Mouse (Mus musculus) kidney, embryonic 14.5 days (tissue): ENCODE results near the gene Casp1. TPM values are rescaled to one million over a fixed set of nuclear protein-coding genes. Genes with fewer than 3 reads are reported as not detected.
A peak's percentile ranks its signal among the peaks of the same experiment; 100 is the strongest.

Experiments used
- ATAC-seq: fragments of 200-750 bp; cut with Nextera tagmentation; 2 replicates; pipeline ENCODE4 v1.8.0; 2017; ENCODE audit warnings: moderate number of reproducible peaks, mild to moderate bottlenecking, moderate TSS enrichment, moderate library complexity; ENCODE audit not compliant: low FRiP score, low TSS enrichment
- H3K27ac ChIP-seq: fragments of 300-500 bp; sonication (generic); 2 replicates; pipeline ENCODE4 v1.5.1; 2014; ENCODE audit warnings: low read depth, mild to moderate bottlenecking, low read length, moderate library complexity, mixed read lengths
- H3K27me3 ChIP-seq: fragments of 300-500 bp; sonication (generic); 2 replicates; pipeline ENCODE4 v1.6.1; 2014; ENCODE audit warnings: mild to moderate bottlenecking, low read length; ENCODE audit not compliant: control insufficient read depth, insufficient read depth
- H3K36me3 ChIP-seq: fragments of 300-500 bp; sonication (generic); 2 replicates; pipeline ENCODE4 v1.6.1; 2014; ENCODE audit warnings: low read length, mixed read lengths; ENCODE audit not compliant: control insufficient read depth, insufficient read depth
- H3K4me1 ChIP-seq: fragments of 300-500 bp; sonication (generic); 2 replicates; pipeline ENCODE4 v1.6.1; 2014; ENCODE audit warnings: low read length, mixed read lengths; ENCODE audit not compliant: control insufficient read depth, insufficient read depth
- H3K4me2 ChIP-seq: fragments of 300-500 bp; sonication (generic); replicated peaks from 2 replicates; pipeline ENCODE4 v1.6.1; 2014; ENCODE audit warnings: low read depth, mild to moderate bottlenecking, low read length
- H3K4me3 ChIP-seq: fragments of 300-500 bp; sonication (generic); 2 replicates; pipeline ENCODE4 v1.5.1; 2014; ENCODE audit warnings: mild to moderate bottlenecking, low read length
- H3K9ac ChIP-seq: fragments of 300-500 bp; sonication (generic); 2 replicates; pipeline ENCODE4 v1.6.1; 2014; ENCODE audit warnings: low read depth, mild to moderate bottlenecking, low read length, moderate library complexity
- H3K9me3 ChIP-seq: fragments of 300-500 bp; sonication (generic); 2 replicates; pipeline ENCODE4 v1.6.1; 2016; ENCODE audit warnings: low read length; ENCODE audit not compliant: control insufficient read depth
- WGBS: fragments of 180-500 bp; shearing (Covaris S2); extraction: QIAGEN DNeasy Blood & Tissue Kit; methylation state at CpG from one replicate; pipeline ENCODE4 v1.1.7; 2014; 5-methylcytosine and 5-hydroxymethylcytosine counted together
- polyA plus RNA-seq: library from polyadenylated mRNA; unstranded; fragments of >200 nt; fragmentation: Nextera tagmentation; extraction: Ambion mirVana; gene quantifications from 2 replicates; pipeline ENCODE4 v1.2.1, GENCODE M21; 2014

Casp1 gene
- polyA plus RNA-seq = 1.9 and 2.0 TPM in 2 replicates

GRCm38 (mm10) chr9:5298329-5299131 is at the start of gene Casp1:
Gene Casp1 (plus strand): TSS chr9:5298517.
- 77% methylated on average over 11 of the region's 11 CpGs for WGBS
- Histone ChIP-seq H3K9me3 (no peaks in the 10 kb centered on the region), H3K9ac (no peak within 1 kb of the TSS), H3K27ac (no peak within 1 kb of the TSS), H3K27me3 (no peaks in the 10 kb centered on the region), H3K4me2 (no peak within 1 kb of the TSS), H3K36me3 (no peaks in the 10 kb centered on the region), H3K4me3 (no peak within 1 kb of the TSS), H3K4me1 (no peaks in the 10 kb centered on the region)
- no peak for ATAC-seq

GRCm38 (mm10) chr9:5263951-5264475 is 34.3 kb upstream of the Casp1 start:
- Histone ChIP-seq H3K9ac (no peak overlapping the region), H3K4me3 (no peak overlapping the region), H3K27me3 (no peaks in the 10 kb centered on the region), H3K4me1 (no peaks in the 10 kb centered on the region), H3K4me2 (no peak overlapping the region), H3K27ac (no peak overlapping the region), H3K9me3 (no peaks in the 10 kb centered on the region), H3K36me3 (no peaks in the 10 kb centered on the region)
- ATAC-seq = no peak
- WGBS = 91% methylated on average over 2 of the region's 2 CpGs

- Histone ChIP-seq H3K27ac (no peak overlapping the region), H3K4me1 (no peaks in the 10 kb centered on the region), H3K36me3 (no peaks in the 10 kb centered on the region), H3K4me2 (no peak overlapping the region), H3K27me3 (no peaks in the 10 kb centered on the region), H3K9ac (no peak overlapping the region), H3K9me3 (no peaks in the 10 kb centered on the region), H3K4me3 (no peak overlapping the region)
- 93% methylated on average over 2 of the region's 2 CpGs for WGBS
- ATAC-seq = no peak
These were observed 28.0 kb upstream of the Casp1 start for GRCm38 (mm10) chr9:5270274-5270673.

GRCm38 (mm10) chr9:5270884-5271283 is 27.4 kb upstream of the Casp1 start:
- Histone ChIP-seq H3K9me3 (no peaks in the 10 kb centered on the region), H3K4me3 (no peak overlapping the region), H3K4me1 (no peaks in the 10 kb centered on the region), H3K4me2 (no peak overlapping the region), H3K36me3 (no peaks in the 10 kb centered on the region), H3K9ac (no peak overlapping the region), H3K27me3 (no peaks in the 10 kb centered on the region), H3K27ac (no peak overlapping the region)
- ATAC-seq = no peak
- 45% methylated on average over 1 of the region's 1 CpGs for WGBS

GRCm38 (mm10) chr9:5271334-5271845 is 26.9 kb upstream of the Casp1 start:
- peak; percentile 52; the same call in 1 of the 2 replicates for ATAC-seq
- Histone ChIP-seq H3K9me3 (no peaks in the 10 kb centered on the region), H3K27me3 (no peaks in the 10 kb centered on the region), H3K27ac (no peak overlapping the region), H3K4me2 (no peak overlapping the region), H3K36me3 (no peaks in the 10 kb centered on the region), H3K4me1 (no peaks in the 10 kb centered on the region), H3K9ac (no peak overlapping the region), H3K4me3 (no peak overlapping the region)
- WGBS = 35% methylated on average over 6 of the region's 6 CpGs

GRCm38 (mm10) chr9:5286071-5286470 is 12.2 kb upstream of the Casp1 start:
- H3K9me3 ChIP-seq = no peaks in the 10 kb centered on the region
- no peaks in the 10 kb centered on the region for H3K4me1 ChIP-seq
- no peak overlapping the region for H3K9ac ChIP-seq
- peak; percentile 28; the same call in 1 of the 2 replicates for ATAC-seq
- H3K4me2 ChIP-seq = no peak overlapping the region
- H3K27me3 ChIP-seq = no peaks in the 10 kb centered on the region
- WGBS = 40% methylated on average over 2 of the region's 2 CpGs
- no peak overlapping the region for H3K4me3 ChIP-seq
- no peaks in the 10 kb centered on the region for H3K36me3 ChIP-seq
- H3K27ac ChIP-seq = no peak overlapping the region

- H3K9me3 ChIP-seq = no peaks in the 10 kb centered on the region
- H3K27me3 ChIP-seq = no peaks in the 10 kb centered on the region
- no peaks in the 10 kb centered on the region for H3K36me3 ChIP-seq
- no peak overlapping the region for H3K27ac ChIP-seq
- H3K4me3 ChIP-seq = no peak overlapping the region
- H3K4me2 ChIP-seq = no peak overlapping the region
- H3K4me1 ChIP-seq = no peaks in the 10 kb centered on the region
- H3K9ac ChIP-seq = no peak overlapping the region
- ATAC-seq = no peak
These were observed 11.7 kb upstream of the Casp1 start for GRCm38 (mm10) chr9:5286597-5286996.

GRCm38 (mm10) chr9:5296354-5297237 is 1.7 kb upstream of the Casp1 start:
- H3K4me2 ChIP-seq = no peak overlapping the region
- no peaks in the 10 kb centered on the region for H3K36me3 ChIP-seq
- no peak overlapping the region for H3K27ac ChIP-seq
- no peaks in the 10 kb centered on the region for H3K27me3 ChIP-seq
- no peaks in the 10 kb centered on the region for H3K4me1 ChIP-seq
- no peak for ATAC-seq
- H3K9ac ChIP-seq = no peak overlapping the region
- H3K4me3 ChIP-seq = no peak overlapping the region
- H3K9me3 ChIP-seq = no peaks in the 10 kb centered on the region
- WGBS = 79% methylated on average over 2 of the region's 2 CpGs

GRCm38 (mm10) chr9:5299132-5299381 is 740 bp downstream of the Casp1 start:
- ATAC-seq = no peak
- 78% methylated on average over 2 of the region's 2 CpGs for WGBS
- H3K27me3 ChIP-seq = no peaks in the 10 kb centered on the region
- H3K4me1 ChIP-seq = no peaks in the 10 kb centered on the region
- H3K36me3 ChIP-seq = no peaks in the 10 kb centered on the region
- H3K9me3 ChIP-seq = no peaks in the 10 kb centered on the region
- H3K4me2 ChIP-seq = no peak overlapping the region
- no peak overlapping the region for H3K9ac ChIP-seq
- no peak overlapping the region for H3K27ac ChIP-seq
- no peak overlapping the region for H3K4me3 ChIP-seq
